Mouse (Mus musculus): ENCODE measurements around the gene Hook2.

The Hook2 gene

DNA sequence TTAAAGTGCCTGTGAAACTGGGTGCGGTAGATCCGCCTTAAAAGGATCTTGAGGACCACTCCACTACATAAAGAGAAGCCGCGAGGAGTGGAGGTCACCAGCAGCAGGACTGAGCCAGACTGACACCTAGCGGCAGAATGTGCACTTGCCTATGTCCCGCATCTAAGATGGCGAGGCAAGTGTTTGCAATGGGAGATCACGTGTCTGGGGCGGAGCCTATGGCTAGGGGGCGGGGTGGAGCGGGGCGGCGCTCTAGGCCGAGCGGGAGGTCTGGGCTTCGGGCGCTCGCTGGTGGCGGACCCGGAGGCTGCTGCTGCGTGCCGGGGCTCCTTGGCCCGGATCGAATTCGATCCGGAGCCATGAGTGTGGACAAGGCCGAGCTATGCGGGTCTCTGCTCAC lies at the start of gene Hook2:
Gene Hook2, plus strand, starts transcription at position 255 of the 400 bp plus-strand sequence.
- peak; percentile 99 for DNase-seq

- DNase-seq = peak; percentile 63
These were observed 46.7 kb upstream of the Hook2 start for GRCm38 (mm10) chr8:84943699-84944098.

- peak; percentile 84 for DNase-seq
These were observed 45.8 kb upstream of the Hook2 start for GRCm38 (mm10) chr8:84944478-84945160.

DNA sequence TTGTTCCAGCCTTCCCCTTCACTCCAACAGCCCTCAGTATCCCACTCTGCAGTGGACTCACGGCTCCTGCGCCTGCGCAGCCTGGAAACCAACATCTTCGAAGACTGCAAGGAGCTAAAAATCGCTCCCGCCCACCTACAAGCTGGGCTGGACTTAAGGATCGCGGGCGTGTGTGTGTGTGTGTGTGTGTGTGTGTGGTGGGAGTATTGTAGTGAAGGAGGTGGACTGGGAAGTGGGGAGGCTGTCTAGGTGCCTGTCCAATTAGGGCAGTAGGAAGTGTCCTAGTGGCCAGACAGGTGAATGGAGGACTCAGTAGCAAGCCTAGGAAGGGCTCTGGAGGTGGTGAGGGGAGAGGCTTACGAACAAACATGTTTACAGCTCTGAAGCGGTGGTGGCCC lies 45.2 kb upstream of the Hook2 start:
- DNase-seq = peak; percentile 69

DNA sequence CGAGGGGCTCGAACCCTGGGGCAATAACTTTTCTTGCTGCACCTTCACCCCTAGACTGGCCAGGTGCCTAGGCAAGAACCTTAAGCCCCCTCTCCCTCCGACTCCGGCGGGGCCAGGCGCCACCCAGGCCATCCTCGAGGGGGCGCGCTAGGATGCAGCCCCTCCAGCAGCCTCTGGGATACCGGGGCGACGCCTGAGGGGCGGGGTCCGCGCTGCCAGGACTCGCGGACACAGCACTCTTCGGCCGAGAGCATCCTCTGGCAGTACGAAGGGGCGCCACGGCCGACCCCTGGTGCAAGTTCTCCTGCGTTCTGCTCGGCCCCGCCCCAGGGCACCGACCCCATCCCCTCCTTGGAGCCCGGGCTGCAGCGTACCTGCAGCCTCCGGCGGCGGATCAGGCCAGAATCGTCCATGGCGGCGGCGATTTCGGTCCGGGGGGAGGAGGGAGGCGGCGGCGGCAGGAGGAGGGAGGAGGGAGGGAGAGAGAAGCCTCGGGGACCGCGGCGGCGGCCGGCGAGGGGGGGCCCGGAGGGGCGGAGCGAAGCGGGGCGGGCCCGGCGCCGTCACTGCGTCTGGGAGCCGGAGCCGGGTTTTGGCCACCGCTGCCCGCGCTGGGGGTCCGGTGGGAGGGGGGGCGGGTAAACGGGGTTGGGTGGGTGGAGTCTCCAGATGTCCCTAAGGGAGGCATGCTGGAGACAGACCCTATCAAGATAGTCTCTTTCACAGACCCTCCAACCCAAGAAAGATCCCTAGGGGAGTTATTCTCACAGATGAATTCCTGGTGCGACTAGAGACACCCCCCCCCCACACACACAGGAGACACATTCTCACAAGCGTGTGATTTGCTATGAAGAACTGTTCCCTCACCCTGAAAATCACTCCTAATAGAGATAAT lies 44.5 kb upstream of the Hook2 start:
- peak; percentile 77 for DNase-seq

DNA sequence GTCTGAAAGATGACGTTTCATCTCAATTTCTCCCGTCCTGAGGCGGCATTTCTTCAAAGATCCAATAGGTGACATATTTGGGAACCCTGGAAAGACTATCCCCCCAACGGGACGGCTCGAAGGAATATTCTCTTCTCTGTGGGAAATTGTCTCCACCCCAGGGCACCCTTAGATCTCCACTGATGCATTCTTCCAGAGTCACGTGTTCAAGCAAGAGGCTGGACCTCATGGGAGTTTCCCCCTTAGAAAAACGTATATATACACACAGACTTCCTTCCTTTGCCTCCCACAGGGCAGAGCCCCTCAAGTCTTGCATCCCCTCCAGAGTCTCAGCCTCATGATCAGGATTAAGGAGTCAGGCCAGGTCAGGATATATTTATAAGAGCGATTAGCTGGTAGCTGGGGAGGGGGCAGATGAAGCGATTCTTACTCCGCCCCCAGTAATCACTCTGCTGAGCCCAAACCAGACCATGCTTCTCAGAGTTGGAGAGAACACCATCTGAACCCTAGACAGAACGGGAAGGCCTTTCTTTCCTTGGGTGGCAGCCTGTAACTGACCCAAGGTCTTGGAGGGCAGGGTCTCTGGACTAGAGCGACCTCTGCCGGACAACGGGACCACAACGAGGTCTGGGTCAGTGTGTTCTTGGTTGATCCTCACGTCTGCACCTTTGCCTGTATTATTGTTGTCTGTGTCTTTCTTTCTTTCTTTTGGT lies 43.7 kb upstream of the Hook2 start, which contains the start of gene Rtbdn:
Gene Rtbdn, plus strand, starts transcription at position 464 of the 713 bp plus-strand sequence.
- peak; percentile 70 for DNase-seq

- DNase-seq = peak; percentile 70
These were observed 43.2 kb upstream of the Hook2 start for GRCm38 (mm10) chr8:84947241-84947545.

GRCm38 (mm10) chr8:84949753-84950152 lies 40.6 kb upstream of the Hook2 start:
- DNase-seq = peak; percentile 18

- peak; percentile 12 for DNase-seq
These were observed 37.7 kb upstream of the Hook2 start for GRCm38 (mm10) chr8:84952612-84953255.

GRCm38 (mm10) chr8:84956768-84957167 lies 33.6 kb upstream of the Hook2 start:
- peak; percentile 88 for DNase-seq

- DNase-seq = no peak
These were observed 30.6 kb upstream of the Hook2 start for GRCm38 (mm10) chr8:84959811-84960210.

GRCm38 (mm10) chr8:84963952-84964351 lies 26.5 kb upstream of the Hook2 start:
- no peak for DNase-seq

GRCm38 (mm10) chr8:84965731-84966291 lies 24.6 kb upstream of the Hook2 start:
- peak; percentile 98 for DNase-seq

DNA sequence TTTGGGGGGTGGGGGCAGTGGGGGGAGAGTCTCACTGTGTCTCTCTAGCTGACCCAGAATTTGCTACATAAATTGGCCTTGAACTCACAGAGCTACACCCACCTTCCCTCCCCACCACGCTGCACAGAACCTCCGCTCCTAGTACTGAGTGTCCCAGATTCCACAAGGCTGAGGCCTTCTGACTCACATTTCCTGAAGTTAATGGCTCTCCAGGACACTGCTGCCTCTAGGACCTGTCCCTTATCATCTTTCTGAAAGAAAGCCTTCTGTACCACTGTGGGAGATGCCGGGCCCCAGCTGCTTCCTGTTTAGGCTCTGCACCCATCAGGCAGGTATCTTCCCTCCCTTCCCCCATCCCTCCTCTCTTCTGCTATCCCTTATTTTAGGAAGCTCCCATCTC lies 23.8 kb upstream of the Hook2 start:
- DNase-seq = no peak

GRCm38 (mm10) chr8:84967532-84968304 lies 22.7 kb upstream of the Hook2 start:
- DNase-seq = no peak

- DNase-seq = peak; percentile 6
These were observed 21.8 kb upstream of the Hook2 start for GRCm38 (mm10) chr8:84968650-84969049.

DNA sequence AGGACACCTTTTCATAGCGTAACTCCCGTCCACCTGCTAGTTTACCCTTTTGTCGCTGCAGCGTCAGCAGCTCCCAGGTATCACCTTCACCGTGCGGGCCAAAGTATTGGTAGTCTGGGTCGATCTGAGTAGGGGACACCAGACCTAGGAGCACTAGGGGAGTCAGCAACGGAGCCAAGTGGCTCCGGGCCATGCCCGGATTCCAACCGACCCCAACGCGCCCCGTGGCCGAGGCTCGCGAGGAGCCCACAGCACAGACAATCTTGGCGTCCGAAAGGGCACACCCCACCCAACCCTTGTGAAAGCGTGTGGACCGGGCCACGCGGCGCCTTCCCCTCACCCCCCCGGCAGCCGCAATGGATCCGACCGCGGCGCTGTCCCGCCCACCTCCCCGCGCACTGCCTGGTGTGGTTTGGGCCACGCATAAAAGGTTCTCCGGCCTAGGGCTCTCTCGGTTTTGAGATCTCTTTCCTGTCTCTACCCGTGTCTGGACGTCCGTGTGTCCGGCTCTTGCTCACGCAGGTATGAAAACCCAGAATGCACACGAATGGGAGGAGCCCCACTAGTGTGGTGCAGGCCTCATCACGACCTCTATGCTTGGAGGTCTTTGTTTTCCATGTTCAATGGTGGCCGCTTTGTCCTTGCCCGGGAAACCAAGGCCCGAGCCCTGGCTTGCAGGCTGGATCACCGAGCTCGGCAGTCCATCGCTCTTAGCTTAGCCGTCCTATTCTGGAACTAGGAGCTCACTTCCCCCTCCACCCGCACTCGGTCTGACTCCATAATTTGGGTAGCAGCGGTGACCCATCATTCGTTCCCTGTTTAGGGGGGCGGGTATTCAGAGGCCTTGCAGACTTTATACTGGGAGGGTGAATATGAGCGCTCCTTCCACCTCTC lies 20.9 kb upstream of the Hook2 start, which contains the start of the genes Gm49661, Prdx2 and Rnaseh2a:
Gene Gm49661, minus strand, starts transcription at position 193 of the 894 bp plus-strand sequence.
Gene Prdx2, plus strand, starts transcription at position 347 of the 894 bp plus-strand sequence.
Gene Rnaseh2a, minus strand, starts transcription at position 527 of the 894 bp plus-strand sequence.
- peak; percentile 90 for DNase-seq

- DNase-seq = no peak
These were observed 20.1 kb upstream of the Hook2 start for GRCm38 (mm10) chr8:84970135-84970790.

DNA sequence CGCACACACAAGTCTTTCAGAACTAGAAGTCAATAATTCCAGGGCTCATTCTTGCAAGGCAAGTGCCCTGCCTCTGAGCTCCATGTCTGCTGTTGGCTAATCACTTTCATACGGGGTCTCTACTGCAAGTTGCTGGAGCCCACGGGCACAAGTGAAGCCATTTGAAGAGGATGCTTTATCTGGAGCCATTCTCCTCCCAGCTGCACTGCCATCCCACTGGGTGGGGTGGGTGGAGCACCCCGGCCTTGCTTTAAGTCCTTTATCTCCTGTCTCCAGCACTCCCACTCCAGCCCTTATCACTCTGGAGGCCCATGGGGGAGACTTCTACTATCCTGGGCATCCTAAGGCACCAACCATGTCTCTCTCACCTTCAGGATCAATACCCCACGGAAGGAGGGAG lies 19.5 kb upstream of the Hook2 start:
- no peak for DNase-seq

- no peak for DNase-seq
These were observed 17.3 kb upstream of the Hook2 start for GRCm38 (mm10) chr8:84973079-84973478.
